Mouse (Mus musculus) small intestine, adult 2 months (tissue): ENCODE data around the gene Dock10. TPM values are rescaled to one million over a fixed set of nuclear protein-coding genes. Genes with fewer than 3 reads are reported as not detected.

Experiments
- H3K27ac ChIP-seq: fragments of 200-500 bp; 2 replicates; pipeline ENCODE4 v1.5.1; 2012; ENCODE audit warnings: low read depth, low read length, control low read depth, inconsistent platforms; ENCODE audit not compliant: insufficient read depth
- H3K27me3 ChIP-seq: fragments of 200-500 bp; 2 replicates; pipeline ENCODE4 v1.6.1; 2012; ENCODE audit warnings: mild to moderate bottlenecking, moderate library complexity, low read length, inconsistent platforms; ENCODE audit not compliant: control insufficient read depth, insufficient read depth
- H3K36me3 ChIP-seq: fragments of 200-500 bp; 2 replicates; pipeline ENCODE4 v1.6.1; 2012; ENCODE audit warnings: mild to moderate bottlenecking, low read length, control low read depth, inconsistent platforms; ENCODE audit not compliant: control insufficient read depth, insufficient read depth
- H3K4me1 ChIP-seq: fragments of 200-500 bp; 2 replicates; pipeline ENCODE4 v1.6.1; 2012; ENCODE audit warnings: low read length, inconsistent platforms, mixed read lengths; ENCODE audit not compliant: control insufficient read depth, insufficient read depth, insufficient read length
- H3K4me3 ChIP-seq: fragments of 200-500 bp; 2 replicates; pipeline ENCODE4 v1.5.1; 2012; ENCODE audit warnings: low read depth, mild to moderate bottlenecking, control low read depth, inconsistent platforms, low read length, moderate library complexity
- CTCF ChIP-seq: fragments of 200-500 bp; IDR thresholded peaks from 2 replicates; pipeline ENCODE4 v1.5.1; 2012; ENCODE audit warnings: low read depth, mild to moderate bottlenecking, control low read depth, inconsistent platforms, low read length, moderate library complexity, mixed read lengths; ENCODE audit not compliant: insufficient replicate concordance, insufficient read length; ENCODE audit errors: extremely low read depth
- POLR2A ChIP-seq: fragments of 200-500 bp; IDR thresholded peaks from 2 replicates; pipeline ENCODE4 v1.6.1; 2012; ENCODE audit warnings: low read depth, mild to moderate bottlenecking, control low read depth, inconsistent platforms, low read length, moderate library complexity
- WGBS: fragments of 180-500 bp; shearing (Covaris S2); methylation state at CpG from one replicate; pipeline ENCODE4 v1.1.7; 2018; 5-methylcytosine and 5-hydroxymethylcytosine counted together
- polyA plus RNA-seq: library from polyadenylated mRNA; depleted of rRNA; stranded (reverse); fragments of >200 nt; gene quantifications from 2 replicates; pipeline ENCODE4 v1.2.3, GENCODE M21; 2012

Gene Dock10
- polyA plus RNA-seq, 1 experiment, result 1.7 TPM

GRCm38 (mm10) chr1:80472395-80472794 is 285.9 kb downstream of the Dock10 start:
- Histone ChIP-seq H3K4me1 (no peaks in the 10 kb centered on the region), H3K27ac (no peak overlapping the region), H3K27me3 (no peaks in the 10 kb centered on the region), H3K36me3 (no peaks in the 10 kb centered on the region), H3K4me3 (no peak overlapping the region)
- TF ChIP-seq POLR2A (no peak), CTCF (no peak)
- WGBS, result 94% methylated on average over 1 of the region's 1 CpGs

- Histone ChIP-seq H3K27me3 (no peaks in the 10 kb centered on the region), H3K4me3 (no peak within 1 kb of the TSS), H3K4me1 (no peaks in the 10 kb centered on the region), H3K36me3 (no peaks in the 10 kb centered on the region), H3K27ac (no peak within 1 kb of the TSS)
- WGBS, result 86% methylated on average over 6 of the region's 6 CpGs
- no peak for TF ChIP-seq POLR2A
- no peak for TF ChIP-seq CTCF
Measured at GRCm38 (mm10) chr1:80461348-80461747, 297.0 kb downstream of the Dock10 start, which contains the start of gene Gm45261. Gm45261 (minus strand) TSS chr1:80461448.

- H3K36me3 ChIP-seq, result no peaks in the 10 kb centered on the region
Measured at GRCm38 (mm10) chr1:80459923-80460322, 298.4 kb downstream of the Dock10 start.

GRCm38 (mm10) chr1:80459477-80459876 is 298.9 kb downstream of the Dock10 start:
- Histone ChIP-seq H3K4me1 (no peaks in the 10 kb centered on the region), H3K4me3 (no peak overlapping the region), H3K36me3 (no peaks in the 10 kb centered on the region), H3K27me3 (no peaks in the 10 kb centered on the region), H3K27ac (no peak overlapping the region)
- TF ChIP-seq POLR2A, result no peak
- TF ChIP-seq CTCF, result no peak

More at GRCm38 (mm10) chr1:80459923-80460322, 298.4 kb downstream of the Dock10 start:
- no peak for TF ChIP-seq CTCF
- TF ChIP-seq POLR2A, result no peak
- no peaks in the 10 kb centered on the region for H3K27me3 ChIP-seq
- H3K27ac ChIP-seq, result no peak overlapping the region
- WGBS, result 82% methylated on average over 1 of the region's 1 CpGs
- no peaks in the 10 kb centered on the region for H3K4me1 ChIP-seq
- H3K4me3 ChIP-seq, result no peak overlapping the region

GRCm38 (mm10) chr1:80453971-80454370 is 304.4 kb downstream of the Dock10 start:
- no peaks in the 10 kb centered on the region for H3K27me3 ChIP-seq
- no peak overlapping the region for H3K4me3 ChIP-seq
- H3K27ac ChIP-seq, result no peak overlapping the region
- H3K36me3 ChIP-seq, result no peaks in the 10 kb centered on the region
- 64% methylated on average over 2 of the region's 2 CpGs for WGBS
- TF ChIP-seq CTCF (no peak), POLR2A (no peak)
- H3K4me1 ChIP-seq, result no peaks in the 10 kb centered on the region

- no peak for TF ChIP-seq CTCF
- TF ChIP-seq POLR2A, result no peak
- WGBS, result 64% methylated on average over 1 of the region's 1 CpGs
- H3K36me3 ChIP-seq, result no peaks in the 10 kb centered on the region
Measured at GRCm38 (mm10) chr1:80451914-80452549, 306.3 kb downstream of the Dock10 start.

More at GRCm38 (mm10) chr1:80451914-80452549, 306.3 kb downstream of the Dock10 start:
- no peak overlapping the region for H3K4me3 ChIP-seq
- no peak overlapping the region for H3K27ac ChIP-seq
- H3K27me3 ChIP-seq, result no peaks in the 10 kb centered on the region
- no peaks in the 10 kb centered on the region for H3K4me1 ChIP-seq
